Mouse (Mus musculus): ENCODE measurements around the gene Nagk.

DNA sequence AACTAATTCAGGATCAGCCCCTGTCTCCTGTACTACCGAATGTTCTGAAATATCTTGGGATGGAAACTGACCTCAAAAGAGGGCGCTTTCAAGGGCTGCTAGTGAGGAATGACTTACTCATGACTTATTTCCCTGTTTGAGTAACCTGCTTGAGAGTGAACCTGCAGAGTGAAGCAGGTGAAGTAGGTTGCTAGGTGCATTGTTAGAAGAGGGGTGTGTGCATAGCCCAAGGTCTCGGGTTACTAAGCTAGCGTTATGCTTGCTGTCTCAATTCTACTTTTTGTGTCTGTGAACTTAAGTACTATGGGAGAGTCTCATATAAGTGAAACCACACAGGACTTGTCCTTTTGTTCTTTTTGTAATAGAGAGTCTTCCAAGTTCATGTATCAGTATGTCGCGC, 45.3 kb downstream of the Nagk start:
- no peak for TF ChIP-seq POLR2A (IDR thresholded peaks at IDR 0.05; ENCODE audit: low read depth, low read length)
- TF ChIP-seq CTCF (conservative IDR thresholded peaks at IDR 0.05; ENCODE audit: insufficient read depth, insufficient read length, low read depth, low read length), result no peak
